Mouse (Mus musculus) lung, postnatal 0 days (tissue): ENCODE results near the gene Elmod1.

Source experiments
- CTCF ChIP-seq: IDR thresholded peaks from 2 replicates; pipeline ENCODE4 v1.5.1; 2016; ENCODE audit warnings: antibody characterized with exemption, mild to moderate bottlenecking
- EP300 ChIP-seq: IDR thresholded peaks from 2 replicates; pipeline ENCODE4 v1.6.1; 2016; ENCODE audit warnings: antibody characterized with exemption, mild to moderate bottlenecking, control low read depth

DNA sequence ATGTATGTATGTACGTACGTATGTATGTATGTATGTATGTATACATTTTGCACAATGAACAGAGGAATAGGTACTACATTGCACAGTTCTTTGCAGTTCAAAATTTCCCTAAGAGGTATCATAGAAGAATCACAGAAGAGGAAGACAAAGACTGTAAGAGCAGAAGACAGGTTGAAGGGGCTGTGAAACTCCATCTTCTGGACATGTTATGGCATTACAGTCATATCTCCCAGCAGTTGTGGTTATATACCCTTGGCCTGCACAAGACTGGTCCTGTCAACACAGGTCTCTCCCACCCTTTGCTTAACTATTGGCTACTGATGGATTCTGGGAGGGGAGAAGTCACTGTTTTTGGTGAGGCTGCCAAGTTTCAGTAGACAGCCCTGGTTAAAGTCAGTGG lies 27.6 kb downstream of the Elmod1 start:
- no peak for TF ChIP-seq EP300
- 0 out of 2 replicates have a peak, but pooled peaks have one; percentile 21 for TF ChIP-seq CTCF
